Mouse (Mus musculus) forebrain, embryonic 11.5 days (tissue): ENCODE data around the gene Slc25a10. TPM values are rescaled to one million over a fixed set of nuclear protein-coding genes. Genes with fewer than 3 reads are reported as not detected.
A peak's percentile ranks its signal among the peaks of the same experiment; 100 is the strongest.

Experiments used
- ATAC-seq: fragments of 200-750 bp; cut with Nextera tagmentation; replicated peaks from 2 replicates; pipeline ENCODE4 v1.8.0; 2017; ENCODE audit warnings: moderate TSS enrichment; ENCODE audit not compliant: low FRiP score
- DNase-seq: peaks from one replicate; pipeline ENCODE4 v3.0.0-alpha.2; 2017; ENCODE audit warnings: low spot score
- H3K27ac ChIP-seq: fragments of 300-500 bp; sonication (generic); 2 replicates; pipeline ENCODE4 v1.5.1; 2014; ENCODE audit warnings: low read depth, low read length
- H3K27me3 ChIP-seq: fragments of 300-500 bp; sonication (generic); 2 replicates; pipeline ENCODE4 v1.6.1; 2014; ENCODE audit warnings: mild to moderate bottlenecking, low read length, mixed read lengths; ENCODE audit not compliant: control insufficient read depth, insufficient read depth
- H3K36me3 ChIP-seq: fragments of 300-500 bp; sonication (generic); 2 replicates; pipeline ENCODE4 v1.6.1; 2014; ENCODE audit warnings: mild to moderate bottlenecking, low read length, moderate library complexity, mixed read lengths; ENCODE audit not compliant: control insufficient read depth, insufficient read depth
- H3K4me1 ChIP-seq: fragments of 300-500 bp; sonication (generic); replicated peaks from 2 replicates; pipeline ENCODE4 v1.6.1; 2014; ENCODE audit warnings: low read length, mixed read lengths; ENCODE audit not compliant: control insufficient read depth, insufficient read depth
- H3K4me2 ChIP-seq: fragments of 300-500 bp; sonication (generic); 2 replicates; pipeline ENCODE4 v1.6.1; 2014; ENCODE audit warnings: low read depth, mild to moderate bottlenecking, low read length, moderate library complexity, mixed read lengths; ENCODE audit not compliant: severe bottlenecking
- H3K4me3 ChIP-seq: fragments of 300-500 bp; sonication (generic); 2 replicates; pipeline ENCODE4 v1.5.1; 2014; ENCODE audit warnings: low read depth, low read length
- H3K9ac ChIP-seq: fragments of 300-500 bp; sonication (generic); 2 replicates; pipeline ENCODE4 v1.6.1; 2014; ENCODE audit warnings: low read length
- H3K9me3 ChIP-seq: fragments of 300-500 bp; sonication (generic); 2 replicates; pipeline ENCODE4 v1.6.1; 2016; ENCODE audit warnings: low read length, mixed read lengths; ENCODE audit not compliant: control insufficient read depth
- WGBS: fragments of 180-500 bp; shearing (Covaris S2); extraction: QIAGEN DNeasy Blood & Tissue Kit; methylation state at CpG from one replicate; pipeline ENCODE4 v1.1.7; 2014; 5-methylcytosine and 5-hydroxymethylcytosine counted together
- polyA plus RNA-seq: library from polyadenylated mRNA; unstranded; fragments of >200 nt; fragmentation: Nextera tagmentation; extraction: Ambion mirVana; gene quantifications from 2 replicates; pipeline ENCODE4 v1.2.1, GENCODE M21; 2014

The Slc25a10 gene
- 50.9 and 57.5 TPM in 2 replicates for polyA plus RNA-seq

DNA sequence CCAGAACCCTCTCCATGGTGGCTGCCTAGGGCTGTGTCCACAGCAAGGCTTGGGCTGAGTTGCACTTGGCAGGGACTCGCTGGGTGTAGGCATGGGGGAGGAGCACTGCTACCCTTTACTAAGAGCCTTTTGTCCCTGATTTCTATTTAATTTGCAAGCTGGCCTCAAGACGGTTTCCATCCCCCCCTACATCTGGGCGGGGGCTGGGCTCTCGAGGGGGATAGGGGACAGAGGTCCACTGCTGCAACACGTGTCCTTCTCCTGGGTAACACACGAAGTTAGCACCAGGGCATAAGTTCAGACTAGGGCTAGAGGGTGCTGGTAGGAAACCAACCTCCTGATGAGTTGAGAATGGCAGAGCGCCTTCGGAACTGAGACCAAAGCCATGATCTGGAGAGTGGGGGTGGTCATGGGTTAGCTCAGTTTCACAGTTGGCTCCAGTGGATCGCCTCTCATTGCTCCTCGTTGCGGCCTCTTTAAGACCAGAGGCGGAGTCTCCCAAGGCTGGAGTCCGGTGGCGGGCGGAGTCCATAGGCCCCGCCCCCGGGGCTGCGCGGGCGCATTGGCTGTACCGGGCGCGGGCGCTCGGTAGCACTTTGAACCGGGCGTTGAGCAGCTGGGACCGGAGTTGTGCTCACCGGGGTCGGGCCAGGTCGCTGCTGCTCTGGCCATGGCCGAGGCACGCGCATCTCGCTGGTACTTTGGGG lies at the start of gene Slc25a10:
Gene Slc25a10 (plus strand): TSS at position 524 of the 707 bp plus-strand sequence.
- peak; percentile 90 for ATAC-seq
- WGBS: under 1% methylated on average over 35 of the region's 35 CpGs

DNA sequence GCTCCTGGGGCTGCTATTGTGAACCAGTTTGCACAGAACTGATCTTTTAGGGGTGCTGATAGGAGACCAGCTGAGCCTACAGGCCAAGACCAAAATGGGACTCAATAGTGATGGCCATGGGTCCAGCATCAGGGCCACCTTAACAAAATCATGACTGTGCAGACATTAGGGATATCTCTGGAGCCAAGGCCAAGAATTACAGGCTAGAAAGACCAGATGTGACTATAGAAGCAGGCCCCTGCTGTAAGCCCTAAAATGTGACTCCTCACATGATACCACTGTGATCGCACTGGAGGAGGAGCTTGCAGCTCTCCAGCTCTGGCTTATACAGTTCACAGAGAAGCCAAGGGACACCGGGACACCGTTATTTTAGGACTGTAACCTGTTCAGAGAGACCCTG lies 49.3 kb upstream of the Slc25a10 start, which contains the start of gene Tspan10:
Gene Tspan10 (plus strand): TSS at position 301 of the 400 bp plus-strand sequence.
- Histone ChIP-seq H3K27me3 (no peaks in the 10 kb centered on the region), H3K9ac (no peak within 1 kb of the TSS), H3K9me3 (no peaks in the 10 kb centered on the region), H3K27ac (no peak within 1 kb of the TSS), H3K4me1 (no peaks in the 10 kb centered on the region), H3K4me2 (no peak within 1 kb of the TSS), H3K36me3 (no peaks in the 10 kb centered on the region), H3K4me3 (no peak within 1 kb of the TSS)
- no peak for DNase-seq
- 88% methylated on average over 3 of the region's 3 CpGs for WGBS
- no peak for ATAC-seq

More for the DNA sequence above, at the start of gene Slc25a10:
- Histone ChIP-seq H3K36me3 (peaks cover 11% of the 10 kb centered on the region; the same call in 1 of the 2 replicates), H3K4me3 (peak within 1 kb of the TSS; percentile 92), H3K27me3 (no peaks in the 10 kb centered on the region), H3K27ac (peak within 1 kb of the TSS; percentile 65; the same call in 1 of the 2 replicates), H3K4me2 (peak within 1 kb of the TSS; percentile 74), H3K4me1 (peaks cover 20% of the 10 kb centered on the region), H3K9ac (peak within 1 kb of the TSS; percentile 79), H3K9me3 (no peaks in the 10 kb centered on the region)
- DNase-seq: peak; percentile 93

- Histone ChIP-seq H3K36me3 (no peaks in the 10 kb centered on the region), H3K4me2 (no peak overlapping the region), H3K4me3 (no peak overlapping the region), H3K9me3 (no peaks in the 10 kb centered on the region), H3K9ac (no peak overlapping the region), H3K4me1 (no peaks in the 10 kb centered on the region), H3K27ac (no peak overlapping the region), H3K27me3 (no peaks in the 10 kb centered on the region)
- WGBS: 81% methylated on average over 3 of the region's 3 CpGs
- DNase-seq: no peak
- no peak for ATAC-seq
Measured at GRCm38 (mm10) chr11:120442765-120443280, 48.8 kb upstream of the Slc25a10 start.

DNA sequence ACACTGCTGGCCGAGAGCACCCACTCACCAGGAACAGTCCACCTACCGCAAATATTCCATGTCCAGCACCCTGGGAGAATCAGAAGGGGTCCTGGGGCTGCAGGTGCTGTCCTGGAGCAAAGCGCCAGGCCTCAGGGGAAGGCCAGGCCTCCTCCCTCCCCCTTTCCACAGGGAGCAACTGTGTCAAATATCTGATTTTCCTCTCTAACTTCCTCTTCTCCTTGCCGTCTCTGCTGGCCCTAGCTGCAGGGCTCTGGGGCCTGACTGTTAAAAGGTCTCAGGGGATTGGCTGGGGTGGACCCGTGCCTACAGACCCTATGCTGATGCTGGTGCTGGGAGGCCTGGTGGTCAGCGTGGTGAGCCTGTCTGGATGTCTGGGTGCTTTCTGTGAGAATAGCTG lies 47.5 kb upstream of the Slc25a10 start:
- ATAC-seq (no peak), DNase-seq (no peak)
- Histone ChIP-seq H3K27me3 (no peaks in the 10 kb centered on the region), H3K9ac (no peak overlapping the region), H3K9me3 (no peaks in the 10 kb centered on the region), H3K27ac (no peak overlapping the region), H3K4me2 (no peak overlapping the region), H3K4me1 (no peaks in the 10 kb centered on the region), H3K4me3 (no peak overlapping the region), H3K36me3 (no peaks in the 10 kb centered on the region)
- WGBS: 74% methylated on average over 6 of the region's 6 CpGs

GRCm38 (mm10) chr11:120445475-120445874 lies 46.2 kb upstream of the Slc25a10 start:
- Histone ChIP-seq H3K4me3 (no peak overlapping the region), H3K9ac (no peak overlapping the region), H3K27me3 (no peaks in the 10 kb centered on the region), H3K9me3 (no peaks in the 10 kb centered on the region), H3K4me1 (no peaks in the 10 kb centered on the region), H3K4me2 (no peak overlapping the region), H3K36me3 (no peaks in the 10 kb centered on the region), H3K27ac (no peak overlapping the region)
- WGBS: 78% methylated on average over 3 of the region's 3 CpGs
- DNase-seq (no peak), ATAC-seq (no peak)

- H3K4me1 ChIP-seq: no peaks in the 10 kb centered on the region
- H3K4me3 ChIP-seq: no peak overlapping the region
- 84% methylated on average over 7 of the region's 7 CpGs for WGBS
- ATAC-seq (no peak), DNase-seq (no peak)
- H3K36me3 ChIP-seq: no peaks in the 10 kb centered on the region
- H3K27ac ChIP-seq: no peak overlapping the region
- no peaks in the 10 kb centered on the region for H3K27me3 ChIP-seq
- no peaks in the 10 kb centered on the region for H3K9me3 ChIP-seq
- H3K9ac ChIP-seq: no peak overlapping the region
- no peak overlapping the region for H3K4me2 ChIP-seq
Measured at GRCm38 (mm10) chr11:120447179-120447578, 44.5 kb upstream of the Slc25a10 start.

GRCm38 (mm10) chr11:120452246-120452645 lies 39.4 kb upstream of the Slc25a10 start:
- Histone ChIP-seq H3K27ac (no peak overlapping the region), H3K4me1 (no peaks in the 10 kb centered on the region), H3K4me3 (no peak overlapping the region), H3K36me3 (no peaks in the 10 kb centered on the region), H3K9me3 (no peaks in the 10 kb centered on the region), H3K4me2 (no peak overlapping the region), H3K9ac (no peak overlapping the region), H3K27me3 (no peaks in the 10 kb centered on the region)
- no peak for DNase-seq
- ATAC-seq: no peak
- WGBS: 63% methylated on average over 3 of the region's 3 CpGs

- no peak for ATAC-seq
- WGBS: 89% methylated on average over 4 of the region's 4 CpGs
Measured at GRCm38 (mm10) chr11:120453306-120453705, 38.3 kb upstream of the Slc25a10 start, which contains the start of gene Pde6g. Gene Pde6g, minus strand, starts transcription at chr11:120453500.

More at GRCm38 (mm10) chr11:120453306-120453705, 38.3 kb upstream of the Slc25a10 start, which contains the start of gene Pde6g:
- no peaks in the 10 kb centered on the region for H3K36me3 ChIP-seq
- H3K4me3 ChIP-seq: no peak within 1 kb of the TSS
- no peak within 1 kb of the TSS for H3K4me2 ChIP-seq
- no peaks in the 10 kb centered on the region; the same call in 1 of the 2 replicates for H3K4me1 ChIP-seq
- no peak within 1 kb of the TSS for H3K9ac ChIP-seq
- H3K9me3 ChIP-seq: no peaks in the 10 kb centered on the region
- DNase-seq: no peak
- H3K27me3 ChIP-seq: no peaks in the 10 kb centered on the region
- H3K27ac ChIP-seq: no peak within 1 kb of the TSS
